Mouse (Mus musculus) right cerebral cortex, postnatal 36 days (tissue): ENCODE data around the gene Usp49.
A peak's percentile ranks its signal among the peaks of the same experiment; 100 is the strongest.
"Not testable (repeated sequence)": the region's sequence is repeated elsewhere in the genome, so short reads cannot be mapped to it uniquely, and the experiment has no call there.

Experiments
- DNase-seq, 2 experiments: peaks; one replicate each; pipeline ENCODE4 v3.0.0; 2022; ENCODE audit warnings: low spot score in 2 of 2, mixed read lengths in 1 of 2

The Usp49 gene

GRCm38 (mm10) chr17:47630678-47631065, at the start of gene Usp49:
Gene Usp49, plus strand, starts transcription at chr17:47630690.
- no peak for DNase-seq

- no peak for DNase-seq
These were observed 49.5 kb upstream of the Usp49 start for GRCm38 (mm10) chr17:47580962-47581361.

- DNase-seq, result no peak
These were observed 42.0 kb upstream of the Usp49 start for GRCm38 (mm10) chr17:47588517-47588916.

GRCm38 (mm10) chr17:47591073-47591472, 39.4 kb upstream of the Usp49 start:
- DNase-seq, result no peak

GRCm38 (mm10) chr17:47593215-47593853, 37.2 kb upstream of the Usp49 start:
- DNase-seq, result peak; percentile 85 to 86

GRCm38 (mm10) chr17:47593854-47594182, 36.7 kb upstream of the Usp49 start:
- no peak for DNase-seq

- DNase-seq, result no peak
These were observed 36.1 kb upstream of the Usp49 start for GRCm38 (mm10) chr17:47594183-47594968.

- DNase-seq, result no peak
These were observed 35.6 kb upstream of the Usp49 start for GRCm38 (mm10) chr17:47594969-47595247.

- DNase-seq, result no peak
These were observed 35.0 kb upstream of the Usp49 start for GRCm38 (mm10) chr17:47595248-47596161.

- DNase-seq, result no peak
These were observed 34.2 kb upstream of the Usp49 start for GRCm38 (mm10) chr17:47596162-47596838.

- no peak for DNase-seq
These were observed 33.7 kb upstream of the Usp49 start for GRCm38 (mm10) chr17:47596839-47597164.

GRCm38 (mm10) chr17:47597261-47597660, 33.2 kb upstream of the Usp49 start:
- DNase-seq, result no peak

GRCm38 (mm10) chr17:47597838-47598579, 32.5 kb upstream of the Usp49 start:
- DNase-seq, result no peak

GRCm38 (mm10) chr17:47598580-47599304, 31.7 kb upstream of the Usp49 start:
- not testable (repeated sequence) for DNase-seq

- DNase-seq, result no peak
These were observed 30.8 kb upstream of the Usp49 start for GRCm38 (mm10) chr17:47599511-47600297.

GRCm38 (mm10) chr17:47600601-47601388, 29.7 kb upstream of the Usp49 start:
- DNase-seq, result no peak

- DNase-seq, result no peak
These were observed 29.1 kb upstream of the Usp49 start for GRCm38 (mm10) chr17:47601389-47601755.

- DNase-seq, result no peak
These were observed 28.2 kb upstream of the Usp49 start for GRCm38 (mm10) chr17:47602289-47602688.

- no peak for DNase-seq
These were observed 24.3 kb upstream of the Usp49 start for GRCm38 (mm10) chr17:47606220-47606619.
